Mouse (Mus musculus): ENCODE results near the gene Gm20388. TPM values are rescaled to one million over a fixed set of nuclear protein-coding genes. Genes with fewer than 3 reads are reported as not detected.

Gm20388 gene
- polyA plus RNA-seq, 1 experiment from 2014 or later: 12.4 TPM

DNA sequence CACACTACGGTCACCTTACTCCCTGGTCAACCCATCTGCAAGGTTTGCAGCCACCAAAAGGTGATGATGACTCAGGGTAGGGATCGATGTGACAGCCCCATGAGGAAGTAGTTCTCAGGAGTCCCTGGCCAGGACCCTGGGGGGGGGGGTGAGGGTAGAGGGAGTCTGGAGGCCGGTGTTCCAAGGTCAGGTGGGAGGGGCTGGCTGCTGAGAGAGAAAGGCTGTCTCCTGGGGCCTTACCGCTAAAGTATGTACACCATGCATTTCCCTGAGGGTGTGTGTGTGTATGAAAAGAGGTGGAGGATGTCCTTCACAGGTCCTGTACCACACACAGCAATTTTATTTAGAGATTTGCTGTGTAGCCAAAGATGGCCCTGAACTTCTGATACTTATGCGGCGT, 2742.0 kb downstream of the Gm20388 start:
- Histone ChIP-seq H3K27ac (ENCODE audit: low read depth, low read length) (no peak overlapping the region), H3K4me3 (ENCODE audit: low read length) (no peak overlapping the region), H3K27me3 (replicated peaks; ENCODE audit: control insufficient read depth, insufficient read depth, low read length) (no peaks in the 10 kb centered on the region), H3K9me3 (ENCODE audit: control insufficient read depth, low read length) (no peaks in the 10 kb centered on the region), H3K4me2 (ENCODE audit: low read length) (no peak overlapping the region), H3K4me1 (ENCODE audit: control insufficient read depth, insufficient read depth, low read depth, low read length) (peaks cover 13% of the 10 kb centered on the region), H3K36me3 (ENCODE audit: control insufficient read depth, insufficient read depth, low read length) (peaks cover 4% of the 10 kb centered on the region; the same call in 1 of the 2 replicates), H3K9ac (ENCODE audit: low read depth, low read length) (no peak overlapping the region)
- WGBS: 78% methylated on average over 6 of the region's 6 CpGs
- ATAC-seq: no peak

DNA sequence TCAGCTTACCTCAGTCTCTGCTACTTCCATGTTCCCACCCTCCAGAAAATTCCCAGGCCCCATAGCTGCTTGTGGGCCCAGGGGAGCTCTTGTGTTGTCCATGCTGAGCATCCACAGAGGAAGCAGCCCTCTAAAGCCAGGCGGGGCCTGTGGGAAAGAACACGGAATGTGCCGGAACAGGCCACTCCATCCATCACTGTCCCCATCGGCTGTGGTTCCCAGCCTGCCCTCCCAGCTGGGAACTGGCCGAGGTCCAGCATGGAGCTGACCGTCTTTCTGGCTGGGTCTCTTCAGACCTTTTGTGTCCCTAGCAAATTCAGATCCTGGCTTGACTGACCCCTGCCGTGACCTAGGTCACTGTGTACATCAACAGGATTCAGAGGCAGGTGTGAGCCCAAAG, 2744.1 kb downstream of the Gm20388 start:
- peak; percentile 42; the same call in 1 of the 2 replicates for ATAC-seq
- Histone ChIP-seq H3K27ac (ENCODE audit: low read depth, low read length) (no peak overlapping the region), H3K9me3 (ENCODE audit: control insufficient read depth, low read length) (no peaks in the 10 kb centered on the region)

DNA sequence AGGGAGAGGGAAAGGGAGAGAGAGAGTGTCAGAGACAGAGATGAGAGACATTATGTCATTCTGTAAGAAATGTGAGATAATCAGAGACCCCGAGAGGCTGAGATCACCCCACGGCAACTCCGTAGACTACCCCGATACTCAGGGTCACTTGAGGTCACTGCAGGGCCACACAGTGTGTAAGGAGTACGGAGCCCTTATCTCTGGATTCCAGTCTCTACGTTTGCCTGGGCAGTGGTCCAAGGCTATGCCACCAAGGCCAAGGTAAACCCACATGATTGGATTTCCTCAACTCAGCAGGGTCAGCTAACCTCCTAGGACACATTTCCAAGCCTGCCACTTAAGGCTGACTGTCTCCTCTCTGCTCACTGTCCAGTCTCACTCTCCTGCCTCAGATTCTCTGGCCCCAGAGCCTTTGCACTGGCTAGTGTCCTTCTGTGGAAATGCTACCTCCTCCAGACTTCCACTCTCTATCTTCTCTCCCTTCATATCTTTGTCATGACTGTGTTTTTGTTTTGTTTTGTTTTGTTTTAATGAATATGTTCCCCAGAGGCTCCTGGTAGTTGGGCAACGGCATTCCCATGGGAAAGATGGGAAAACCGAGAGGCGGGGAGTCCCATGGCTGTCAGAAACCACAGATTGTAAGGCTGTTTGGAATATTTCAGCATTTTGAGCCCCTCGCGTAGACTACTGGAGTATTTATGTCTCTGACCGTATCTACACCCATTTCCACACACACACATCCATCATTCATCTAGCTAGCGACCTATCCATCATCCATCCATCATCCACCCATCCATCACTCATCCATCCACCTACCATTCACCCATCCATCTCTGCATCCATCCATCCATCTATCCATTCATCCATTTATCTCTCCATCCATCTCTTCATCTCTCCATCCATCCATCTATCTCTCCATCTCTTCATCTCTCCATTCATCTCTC, 2745.7 kb downstream of the Gm20388 start:
- no peaks in the 10 kb centered on the region for H3K36me3 ChIP-seq (ENCODE audit: control insufficient read depth, insufficient read depth, low read length)
- no peak for ATAC-seq
- no peaks in the 10 kb centered on the region for H3K9me3 ChIP-seq (ENCODE audit: control insufficient read depth, low read length)
- peaks cover 17% of the 10 kb centered on the region for H3K4me1 ChIP-seq (ENCODE audit: control insufficient read depth, insufficient read depth, low read depth, low read length)
- H3K27ac ChIP-seq (ENCODE audit: low read depth, low read length): no peak overlapping the region
- H3K4me2 ChIP-seq (ENCODE audit: low read length): no peak overlapping the region
- no peak overlapping the region for H3K4me3 ChIP-seq (ENCODE audit: low read length)
- 82% methylated on average over 13 of the region's 13 CpGs for WGBS
- H3K27me3 ChIP-seq (replicated peaks; ENCODE audit: control insufficient read depth, insufficient read depth, low read length): no peaks in the 10 kb centered on the region
- H3K9ac ChIP-seq (ENCODE audit: low read depth, low read length): no peak overlapping the region

More for the DNA sequence above, 2744.1 kb downstream of the Gm20388 start:
- no peak overlapping the region for H3K4me2 ChIP-seq (ENCODE audit: low read length)
- no peak overlapping the region for H3K9ac ChIP-seq (ENCODE audit: low read depth, low read length)
- no peaks in the 10 kb centered on the region for H3K36me3 ChIP-seq (ENCODE audit: control insufficient read depth, insufficient read depth, low read length)
- no peak overlapping the region for H3K4me3 ChIP-seq (ENCODE audit: low read length)
- H3K27me3 ChIP-seq (replicated peaks; ENCODE audit: control insufficient read depth, insufficient read depth, low read length): no peaks in the 10 kb centered on the region
- peaks cover 13% of the 10 kb centered on the region for H3K4me1 ChIP-seq (ENCODE audit: control insufficient read depth, insufficient read depth, low read depth, low read length)
- 41% methylated on average over 7 of the region's 7 CpGs for WGBS

DNA sequence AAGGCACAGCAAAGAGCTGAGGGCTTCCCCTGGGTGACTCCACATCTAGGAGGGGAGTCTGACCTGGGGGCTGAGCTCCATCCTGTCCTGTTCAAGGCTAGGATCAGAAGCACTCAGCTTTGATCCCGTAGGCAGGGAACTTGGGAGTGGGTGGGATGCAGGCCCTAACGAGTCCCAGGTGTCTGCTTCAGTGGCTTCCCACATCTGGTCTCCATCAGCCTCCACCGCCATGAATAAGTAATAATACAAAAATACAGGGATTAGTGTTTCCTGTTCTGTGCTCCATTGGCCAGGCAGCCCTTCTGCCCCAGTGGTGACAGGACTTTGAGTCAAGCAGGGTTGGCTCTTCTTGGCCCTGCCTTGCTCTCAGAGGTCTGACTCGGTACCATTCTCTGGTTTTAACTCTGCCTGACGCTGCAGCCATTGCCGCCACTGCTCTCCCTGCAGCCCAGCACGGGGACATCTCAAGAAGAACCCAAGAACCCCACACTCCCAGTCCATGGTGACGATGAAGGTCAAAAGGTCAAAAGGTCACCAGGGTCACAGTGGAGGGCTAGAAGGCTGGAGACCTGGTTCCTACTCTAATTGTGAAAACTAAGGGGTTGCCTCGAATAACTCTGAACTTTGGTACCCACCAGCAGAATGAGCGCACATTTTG, 2747.6 kb downstream of the Gm20388 start:
- no peaks in the 10 kb centered on the region for H3K27me3 ChIP-seq (replicated peaks; ENCODE audit: control insufficient read depth, insufficient read depth, low read length)
- WGBS: 66% methylated on average over 10 of the region's 10 CpGs
- no peak overlapping the region for H3K9ac ChIP-seq (ENCODE audit: low read depth, low read length)
- H3K4me1 ChIP-seq (ENCODE audit: control insufficient read depth, insufficient read depth, low read depth, low read length): peaks cover 15% of the 10 kb centered on the region
- no peaks in the 10 kb centered on the region for H3K9me3 ChIP-seq (ENCODE audit: control insufficient read depth, low read length)
- H3K4me3 ChIP-seq (ENCODE audit: low read length): no peak overlapping the region
- no peak overlapping the region for H3K27ac ChIP-seq (ENCODE audit: low read depth, low read length)
- H3K4me2 ChIP-seq (ENCODE audit: low read length): no peak overlapping the region
- no peak for ATAC-seq
- no peaks in the 10 kb centered on the region for H3K36me3 ChIP-seq (ENCODE audit: control insufficient read depth, insufficient read depth, low read length)

DNA sequence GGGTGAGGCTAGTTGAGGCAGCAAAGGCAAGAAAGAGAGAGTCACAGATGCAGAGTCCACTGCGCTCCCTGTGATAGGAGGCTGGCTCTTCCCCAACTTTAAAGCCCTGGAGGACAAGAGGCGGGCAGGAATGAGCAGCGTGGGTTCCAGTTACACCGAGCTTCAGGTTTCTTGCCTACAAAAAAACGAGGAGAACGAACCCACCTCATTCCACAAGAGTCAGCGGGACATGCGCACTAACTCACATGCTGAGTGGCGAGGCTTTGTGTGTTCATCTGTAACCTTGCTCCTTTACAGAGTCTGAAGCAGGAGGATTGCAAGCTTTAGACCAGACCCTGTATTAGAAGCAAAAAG, 2748.1 kb downstream of the Gm20388 start:
- ATAC-seq: no peak
- 72% methylated on average over 9 of the region's 9 CpGs for WGBS
- peaks cover 20% of the 10 kb centered on the region for H3K4me1 ChIP-seq (ENCODE audit: control insufficient read depth, insufficient read depth, low read depth, low read length)
- no peak overlapping the region for H3K4me3 ChIP-seq (ENCODE audit: low read length)
- no peak overlapping the region for H3K27ac ChIP-seq (ENCODE audit: low read depth, low read length)
- no peak overlapping the region for H3K4me2 ChIP-seq (ENCODE audit: low read length)
- H3K9me3 ChIP-seq (ENCODE audit: control insufficient read depth, low read length): no peaks in the 10 kb centered on the region
- no peaks in the 10 kb centered on the region for H3K36me3 ChIP-seq (ENCODE audit: control insufficient read depth, insufficient read depth, low read length)
- H3K27me3 ChIP-seq (replicated peaks; ENCODE audit: control insufficient read depth, insufficient read depth, low read length): no peaks in the 10 kb centered on the region
- no peak overlapping the region for H3K9ac ChIP-seq (ENCODE audit: low read depth, low read length)

DNA sequence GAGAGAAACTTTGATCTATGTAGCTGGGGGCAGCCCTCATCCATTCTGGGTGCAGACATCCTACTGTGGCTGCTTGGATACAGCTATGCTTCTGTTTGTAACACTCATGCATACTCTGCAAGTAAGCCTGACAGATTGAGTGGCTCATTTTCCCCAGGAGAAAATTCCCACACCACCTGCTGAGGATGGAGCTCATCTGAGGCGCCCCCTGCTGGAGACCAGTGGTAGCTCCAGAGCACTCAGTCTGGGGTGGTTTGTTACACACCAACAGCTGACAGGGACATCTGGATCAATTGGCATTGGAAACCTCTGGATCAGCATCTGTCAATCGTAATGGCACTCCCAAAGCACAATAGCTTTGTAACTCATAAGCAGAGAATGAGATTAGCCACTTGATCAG, 2749.4 kb downstream of the Gm20388 start:
- 73% methylated on average over 2 of the region's 2 CpGs for WGBS
- peaks cover 17% of the 10 kb centered on the region for H3K4me1 ChIP-seq (ENCODE audit: control insufficient read depth, insufficient read depth, low read depth, low read length)
- no peaks in the 10 kb centered on the region for H3K9me3 ChIP-seq (ENCODE audit: control insufficient read depth, low read length)
- no peak overlapping the region for H3K27ac ChIP-seq (ENCODE audit: low read depth, low read length)
- no peaks in the 10 kb centered on the region for H3K27me3 ChIP-seq (replicated peaks; ENCODE audit: control insufficient read depth, insufficient read depth, low read length)
- H3K9ac ChIP-seq (ENCODE audit: low read depth, low read length): no peak overlapping the region
- H3K4me3 ChIP-seq (ENCODE audit: low read length): no peak overlapping the region
- H3K4me2 ChIP-seq (ENCODE audit: low read length): no peak overlapping the region
- no peaks in the 10 kb centered on the region for H3K36me3 ChIP-seq (ENCODE audit: control insufficient read depth, insufficient read depth, low read length)
- ATAC-seq: no peak

DNA sequence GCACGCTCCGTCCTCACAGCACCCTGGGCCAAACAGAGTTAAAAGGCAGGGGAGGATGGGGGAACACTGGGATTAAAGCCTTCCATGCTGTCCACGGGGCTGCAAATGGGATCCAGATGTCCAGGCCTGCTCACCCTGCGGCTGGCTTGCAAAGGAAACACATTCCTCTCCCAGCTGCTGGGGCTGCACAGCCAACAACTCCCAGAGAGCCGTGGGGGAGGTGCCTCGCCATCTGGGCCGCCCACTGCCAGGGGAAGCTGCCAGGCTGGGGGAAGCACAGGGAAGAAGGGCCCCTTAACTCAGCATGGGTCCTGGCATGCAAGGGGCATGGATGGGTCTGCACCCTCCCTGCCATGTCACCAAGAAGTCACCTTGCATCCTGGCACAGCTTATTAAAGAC, 2750.5 kb downstream of the Gm20388 start:
- peaks cover 28% of the 10 kb centered on the region for H3K4me1 ChIP-seq (ENCODE audit: control insufficient read depth, insufficient read depth, low read depth, low read length)
- no peaks in the 10 kb centered on the region for H3K36me3 ChIP-seq (ENCODE audit: control insufficient read depth, insufficient read depth, low read length)
- H3K27me3 ChIP-seq (replicated peaks; ENCODE audit: control insufficient read depth, insufficient read depth, low read length): no peaks in the 10 kb centered on the region
- peak overlapping the region; percentile 27; the same call in 1 of the 2 replicates for H3K27ac ChIP-seq (ENCODE audit: low read depth, low read length)
- 29% methylated on average over 7 of the region's 7 CpGs for WGBS
- H3K4me2 ChIP-seq (ENCODE audit: low read length): no peak overlapping the region
- 0 out of 2 replicates have a peak, but pooled peaks have one; percentile 7 for ATAC-seq
- H3K9me3 ChIP-seq (ENCODE audit: control insufficient read depth, low read length): no peaks in the 10 kb centered on the region
- H3K9ac ChIP-seq (ENCODE audit: low read depth, low read length): no peak overlapping the region
- H3K4me3 ChIP-seq (ENCODE audit: low read length): no peak overlapping the region

DNA sequence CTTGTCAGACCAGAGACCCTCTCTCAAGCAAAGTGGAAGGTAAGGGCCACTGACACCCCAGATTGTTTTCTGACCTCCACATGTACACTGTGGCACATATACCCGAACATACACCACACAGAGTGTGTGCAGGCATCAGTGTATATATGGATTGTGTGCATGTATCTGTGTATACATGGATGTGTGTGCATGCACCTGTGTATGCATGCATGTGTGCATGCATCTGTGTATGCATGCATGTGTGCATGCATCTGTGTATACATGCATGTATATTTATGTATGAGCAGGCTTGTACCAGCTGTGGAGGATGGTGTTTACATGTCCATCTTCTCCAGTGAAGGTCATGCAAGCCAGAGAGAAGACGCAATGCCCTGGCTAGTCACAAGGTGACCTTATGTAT, 2751.3 kb downstream of the Gm20388 start:
- WGBS: 79% methylated on average over 2 of the region's 2 CpGs
- no peak for ATAC-seq
- H3K4me1 ChIP-seq (ENCODE audit: control insufficient read depth, insufficient read depth, low read depth, low read length): peaks cover 36% of the 10 kb centered on the region
- no peaks in the 10 kb centered on the region for H3K36me3 ChIP-seq (ENCODE audit: control insufficient read depth, insufficient read depth, low read length)
- H3K27ac ChIP-seq (ENCODE audit: low read depth, low read length): no peak overlapping the region; the same call in 1 of the 2 replicates
- no peak overlapping the region for H3K4me2 ChIP-seq (ENCODE audit: low read length)
- no peaks in the 10 kb centered on the region for H3K9me3 ChIP-seq (ENCODE audit: control insufficient read depth, low read length)
- no peaks in the 10 kb centered on the region for H3K27me3 ChIP-seq (replicated peaks; ENCODE audit: control insufficient read depth, insufficient read depth, low read length)
- H3K4me3 ChIP-seq (ENCODE audit: low read length): no peak overlapping the region
- no peak overlapping the region for H3K9ac ChIP-seq (ENCODE audit: low read depth, low read length)

DNA sequence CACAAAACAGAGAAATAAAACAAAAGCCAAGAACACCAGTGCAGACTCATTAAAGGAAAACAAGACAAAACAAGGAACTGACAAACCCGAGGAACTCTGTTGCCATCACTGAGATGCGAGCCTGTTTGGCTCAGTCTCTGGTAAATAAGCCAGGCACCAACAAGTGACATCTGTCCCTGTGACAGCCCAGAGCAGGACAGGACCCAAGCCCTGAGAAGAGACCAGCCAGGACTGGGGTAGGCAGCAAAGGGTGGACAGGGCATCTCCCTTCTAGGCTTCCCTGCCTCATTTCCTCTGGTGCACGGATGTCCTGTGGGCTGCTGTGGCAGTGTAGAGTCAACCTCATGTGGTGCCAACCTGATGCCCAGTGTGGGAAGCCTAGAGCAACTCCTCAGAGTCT, 2752.5 kb downstream of the Gm20388 start:
- 71% methylated on average over 3 of the region's 3 CpGs for WGBS
- no peak overlapping the region for H3K27ac ChIP-seq (ENCODE audit: low read depth, low read length)
- H3K9ac ChIP-seq (ENCODE audit: low read depth, low read length): no peak overlapping the region
- no peak for ATAC-seq
- peaks cover 41% of the 10 kb centered on the region for H3K4me1 ChIP-seq (ENCODE audit: control insufficient read depth, insufficient read depth, low read depth, low read length)
- no peak overlapping the region for H3K4me3 ChIP-seq (ENCODE audit: low read length)
- no peaks in the 10 kb centered on the region for H3K36me3 ChIP-seq (ENCODE audit: control insufficient read depth, insufficient read depth, low read length)
- H3K9me3 ChIP-seq (ENCODE audit: control insufficient read depth, low read length): no peaks in the 10 kb centered on the region
- H3K27me3 ChIP-seq (replicated peaks; ENCODE audit: control insufficient read depth, insufficient read depth, low read length): no peaks in the 10 kb centered on the region
- H3K4me2 ChIP-seq (ENCODE audit: low read length): no peak overlapping the region
